Mouse (Mus musculus) spleen, adult 2 months (tissue): ENCODE results near the gene Plcl1.

Experiments
- CTCF ChIP-seq: fragments of 200-500 bp; IDR thresholded peaks from 2 replicates; pipeline ENCODE4 v1.5.1; 2011; ENCODE audit warnings: mild to moderate bottlenecking, inconsistent platforms; ENCODE audit not compliant: insufficient read depth, insufficient read length, insufficient replicate concordance; ENCODE audit errors: extremely low read depth
- POLR2A ChIP-seq: fragments of 200-500 bp; IDR thresholded peaks from 2 replicates; pipeline ENCODE4 v1.6.1; 2011; ENCODE audit warnings: low read depth, low read length, inconsistent platforms

DNA sequence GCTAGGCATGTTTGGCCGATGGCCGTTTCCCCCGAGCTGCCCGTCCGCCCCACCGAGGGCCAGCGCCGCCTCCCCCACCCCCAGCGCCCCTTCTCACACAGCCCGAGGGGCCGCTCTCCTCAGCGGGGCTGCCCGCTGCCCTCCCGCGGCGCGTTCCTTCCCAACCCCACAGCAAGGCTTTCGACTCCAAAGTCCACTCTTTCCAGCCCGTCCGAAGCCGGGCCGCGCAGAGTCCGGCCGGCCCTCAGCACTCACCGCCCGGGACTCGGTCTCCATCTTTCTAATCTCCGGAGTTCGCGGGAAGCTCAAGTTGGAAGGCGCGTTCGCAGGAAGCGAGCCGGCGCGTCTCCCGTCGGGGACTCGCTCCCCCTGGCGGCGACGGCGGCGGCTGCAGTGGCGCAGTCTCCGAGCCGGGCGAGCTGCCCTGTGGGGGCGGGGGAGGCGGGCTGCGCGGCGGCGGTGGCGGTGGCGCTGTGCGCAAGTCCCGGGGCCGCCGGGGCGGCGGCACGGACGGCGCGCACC lies 42.6 kb upstream of the Plcl1 start, which contains the start of gene Boll:
- peak; percentile 67; the same call in 1 of the 2 replicates for TF ChIP-seq CTCF
- TF ChIP-seq POLR2A, result no peak
